Mouse (Mus musculus) heart, embryonic 12.5 days (tissue): ENCODE measurements around the gene Ankdd1b. TPM values are rescaled to one million over a fixed set of nuclear protein-coding genes. Genes with fewer than 3 reads are reported as not detected.

Source experiments
- ATAC-seq: fragments of 200-750 bp; cut with Nextera tagmentation; 2 replicates; pipeline ENCODE4 v1.8.0; 2017; ENCODE audit warnings: moderate TSS enrichment, moderate library complexity; ENCODE audit not compliant: insufficient number of reproducible peaks, low FRiP score
- H3K27ac ChIP-seq: fragments of 300-500 bp; sonication (generic); 2 replicates; pipeline ENCODE4 v1.5.1; 2016; ENCODE audit warnings: mild to moderate bottlenecking, moderate library complexity; ENCODE audit not compliant: poor library complexity, severe bottlenecking
- H3K27me3 ChIP-seq: fragments of 300-500 bp; sonication (generic); replicated peaks from 2 replicates; pipeline ENCODE4 v1.6.1; 2016; ENCODE audit warnings: mild to moderate bottlenecking, moderate library complexity
- H3K36me3 ChIP-seq: fragments of 300-500 bp; sonication (generic); 2 replicates; pipeline ENCODE4 v1.6.1; 2016; ENCODE audit warnings: mild to moderate bottlenecking, moderate library complexity
- H3K4me1 ChIP-seq: fragments of 300-500 bp; sonication (generic); replicated peaks from 2 replicates; pipeline ENCODE4 v1.6.1; 2016; ENCODE audit warnings: mild to moderate bottlenecking
- H3K4me2 ChIP-seq: fragments of 300-500 bp; sonication (generic); 2 replicates; pipeline ENCODE4 v1.6.1; 2016; ENCODE audit warnings: mild to moderate bottlenecking, moderate library complexity
- H3K4me3 ChIP-seq: fragments of 300-500 bp; sonication (generic); 2 replicates; pipeline ENCODE4 v1.5.1; 2016; ENCODE audit warnings: mild to moderate bottlenecking
- H3K9ac ChIP-seq: fragments of 300-500 bp; sonication (generic); 2 replicates; pipeline ENCODE4 v1.6.1; 2016; ENCODE audit warnings: mild to moderate bottlenecking, moderate library complexity
- H3K9me3 ChIP-seq: fragments of 300-500 bp; sonication (generic); replicated peaks from 2 replicates; pipeline ENCODE4 v1.6.1; 2016; ENCODE audit warnings: mild to moderate bottlenecking, moderate library complexity
- WGBS: fragments of 180-500 bp; shearing (Covaris S2); methylation state at CpG from one replicate; pipeline ENCODE4 v1.1.7; 2016; 5-methylcytosine and 5-hydroxymethylcytosine counted together
- polyA plus RNA-seq: library from polyadenylated mRNA; unstranded; fragments of >200 nt; fragmentation: Nextera tagmentation; extraction: Ambion mirVana; gene quantifications from 2 replicates; pipeline ENCODE4 v1.2.1, GENCODE M21; 2016

The Ankdd1b gene
- polyA plus RNA-seq, 1 experiment from 2014 or later: 0.56 TPM

DNA sequence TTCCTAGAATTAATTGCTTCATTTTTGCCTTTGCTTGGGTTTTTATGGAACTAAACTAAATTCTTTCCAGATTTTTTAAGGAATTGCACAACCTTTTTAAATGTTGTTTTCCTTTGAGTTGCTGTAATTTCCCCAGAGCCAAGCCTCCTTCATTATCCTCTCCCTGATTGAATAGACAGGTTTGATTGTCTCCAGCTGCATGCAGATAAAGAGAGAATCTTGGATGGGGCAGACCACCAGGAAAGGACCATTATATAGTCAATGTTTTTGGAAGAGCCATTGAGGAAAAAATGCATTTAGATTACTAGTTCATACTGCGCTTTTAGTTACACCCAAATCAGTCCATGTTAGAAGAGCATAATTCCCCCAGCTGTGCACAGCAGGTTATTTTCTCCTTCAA, 62.2 kb downstream of the Ankdd1b start:
- 94% methylated on average over 1 of the region's 1 CpGs for WGBS
- H3K27ac ChIP-seq: no peak overlapping the region
- no peak overlapping the region for H3K4me2 ChIP-seq
- no peak for ATAC-seq
- peaks cover 55% of the 10 kb centered on the region for H3K36me3 ChIP-seq
- H3K9me3 ChIP-seq: no peaks in the 10 kb centered on the region
- H3K9ac ChIP-seq: no peak overlapping the region
- no peaks in the 10 kb centered on the region for H3K27me3 ChIP-seq
- no peaks in the 10 kb centered on the region for H3K4me1 ChIP-seq
- no peak overlapping the region for H3K4me3 ChIP-seq

DNA sequence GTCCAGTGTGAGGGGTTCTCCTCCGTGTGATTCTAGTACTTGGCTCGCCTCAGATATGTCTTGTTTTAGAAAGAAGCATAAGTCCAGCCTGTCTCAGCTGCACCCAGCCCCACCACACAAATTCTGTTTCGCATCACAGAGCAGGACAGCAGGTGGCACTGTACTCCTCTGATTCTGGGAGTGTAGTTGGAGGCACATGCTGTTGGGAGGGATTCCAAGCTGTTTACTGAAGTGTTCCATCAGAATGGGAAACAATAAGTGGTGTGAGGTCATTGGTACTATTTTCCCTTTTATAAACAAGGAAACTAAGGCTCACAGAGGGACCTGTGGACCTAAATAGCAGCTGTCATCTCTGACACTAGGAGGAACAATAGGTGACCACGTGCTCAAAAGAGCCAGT, 64.0 kb downstream of the Ankdd1b start:
- H3K9me3 ChIP-seq: no peaks in the 10 kb centered on the region
- H3K27me3 ChIP-seq: no peaks in the 10 kb centered on the region
- peaks cover 63% of the 10 kb centered on the region for H3K36me3 ChIP-seq
- 64% methylated on average over 4 of the region's 4 CpGs for WGBS
- ATAC-seq: no peak
- H3K4me3 ChIP-seq: no peak overlapping the region
- no peak overlapping the region for H3K9ac ChIP-seq
- H3K27ac ChIP-seq: no peak overlapping the region
- H3K4me1 ChIP-seq: no peaks in the 10 kb centered on the region
- H3K4me2 ChIP-seq: no peak overlapping the region

DNA sequence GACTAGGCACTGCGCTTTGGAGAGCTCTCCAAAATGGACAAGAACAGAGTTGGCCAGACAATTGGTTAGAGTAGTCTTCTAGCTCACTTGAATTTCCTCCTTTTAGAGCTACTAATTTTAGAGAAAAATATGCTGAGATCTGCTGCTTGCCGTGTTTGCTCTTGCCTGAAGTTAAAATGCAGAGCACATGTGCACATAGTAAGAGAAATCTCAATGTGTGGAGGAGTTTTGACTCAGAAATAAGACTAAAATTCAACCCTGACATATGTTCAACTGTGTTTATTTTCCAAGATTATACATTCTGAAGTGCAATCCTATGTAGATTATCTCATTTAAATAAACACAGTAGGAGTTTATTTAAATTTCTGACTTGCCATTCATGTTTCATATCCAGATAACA, 65.5 kb downstream of the Ankdd1b start:
- ATAC-seq: no peak
- Histone ChIP-seq H3K36me3 (peaks cover 60% of the 10 kb centered on the region), H3K9ac (no peak overlapping the region), H3K4me3 (no peak overlapping the region), H3K9me3 (no peaks in the 10 kb centered on the region), H3K27me3 (no peaks in the 10 kb centered on the region), H3K4me1 (no peaks in the 10 kb centered on the region), H3K27ac (no peak overlapping the region), H3K4me2 (no peak overlapping the region)
- 92% methylated on average over 2 of the region's 2 CpGs for WGBS

DNA sequence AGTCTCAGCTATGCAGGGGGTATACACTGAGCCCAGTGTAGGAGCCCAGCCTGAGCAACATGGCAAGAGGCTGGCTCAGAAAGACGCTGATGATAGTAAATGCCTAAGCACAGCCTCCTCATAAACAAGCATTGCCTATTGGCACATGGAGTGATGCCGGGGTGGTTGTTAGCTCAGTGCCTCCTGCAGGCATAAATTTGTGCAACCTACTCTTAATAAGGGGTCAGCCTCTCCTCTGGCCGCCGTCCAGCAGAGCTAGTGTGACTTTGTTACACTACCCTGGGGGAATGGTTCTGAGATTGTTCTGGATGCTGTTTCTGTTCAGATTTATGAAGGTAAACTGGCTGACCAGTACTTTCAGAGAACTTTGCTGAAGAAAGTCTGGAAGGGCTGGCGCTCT, 69.7 kb downstream of the Ankdd1b start:
- Histone ChIP-seq H3K4me1 (no peaks in the 10 kb centered on the region), H3K36me3 (peaks cover 84% of the 10 kb centered on the region), H3K4me3 (no peak overlapping the region), H3K9ac (no peak overlapping the region), H3K27me3 (no peaks in the 10 kb centered on the region), H3K4me2 (no peak overlapping the region), H3K9me3 (no peaks in the 10 kb centered on the region), H3K27ac (no peak overlapping the region)
- 90% methylated on average over 5 of the region's 5 CpGs for WGBS
- no peak for ATAC-seq

DNA sequence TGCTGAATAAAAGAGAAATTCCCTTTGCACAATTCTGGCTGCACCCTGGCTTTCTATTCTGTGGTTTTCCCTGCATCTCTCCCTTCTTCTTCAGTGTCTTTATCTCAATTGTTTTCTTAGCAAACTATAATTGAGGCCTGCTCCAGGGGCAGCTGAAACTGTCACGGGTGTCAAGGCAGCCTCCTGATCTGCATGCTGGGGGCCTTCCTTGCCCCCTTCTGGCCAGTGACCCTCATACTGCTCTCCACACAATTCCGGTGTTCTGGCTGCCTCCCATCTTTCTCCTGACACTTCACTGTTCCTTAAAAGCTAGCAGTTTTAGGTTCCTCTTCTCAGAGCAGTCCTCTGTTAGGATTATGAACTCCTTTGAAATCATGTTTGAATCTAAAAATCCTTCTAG, 81.7 kb downstream of the Ankdd1b start:
- Histone ChIP-seq H3K4me2 (peak overlapping the region; percentile 89), H3K4me1 (peaks cover 11% of the 10 kb centered on the region), H3K9ac (peak overlapping the region; percentile 89), H3K36me3 (peaks cover 37% of the 10 kb centered on the region), H3K27ac (no peak overlapping the region), H3K27me3 (no peaks in the 10 kb centered on the region), H3K9me3 (peaks cover 5% of the 10 kb centered on the region), H3K4me3 (peak overlapping the region; percentile 92)
- no peak for ATAC-seq
- 8% methylated on average over 2 of the region's 2 CpGs for WGBS

DNA sequence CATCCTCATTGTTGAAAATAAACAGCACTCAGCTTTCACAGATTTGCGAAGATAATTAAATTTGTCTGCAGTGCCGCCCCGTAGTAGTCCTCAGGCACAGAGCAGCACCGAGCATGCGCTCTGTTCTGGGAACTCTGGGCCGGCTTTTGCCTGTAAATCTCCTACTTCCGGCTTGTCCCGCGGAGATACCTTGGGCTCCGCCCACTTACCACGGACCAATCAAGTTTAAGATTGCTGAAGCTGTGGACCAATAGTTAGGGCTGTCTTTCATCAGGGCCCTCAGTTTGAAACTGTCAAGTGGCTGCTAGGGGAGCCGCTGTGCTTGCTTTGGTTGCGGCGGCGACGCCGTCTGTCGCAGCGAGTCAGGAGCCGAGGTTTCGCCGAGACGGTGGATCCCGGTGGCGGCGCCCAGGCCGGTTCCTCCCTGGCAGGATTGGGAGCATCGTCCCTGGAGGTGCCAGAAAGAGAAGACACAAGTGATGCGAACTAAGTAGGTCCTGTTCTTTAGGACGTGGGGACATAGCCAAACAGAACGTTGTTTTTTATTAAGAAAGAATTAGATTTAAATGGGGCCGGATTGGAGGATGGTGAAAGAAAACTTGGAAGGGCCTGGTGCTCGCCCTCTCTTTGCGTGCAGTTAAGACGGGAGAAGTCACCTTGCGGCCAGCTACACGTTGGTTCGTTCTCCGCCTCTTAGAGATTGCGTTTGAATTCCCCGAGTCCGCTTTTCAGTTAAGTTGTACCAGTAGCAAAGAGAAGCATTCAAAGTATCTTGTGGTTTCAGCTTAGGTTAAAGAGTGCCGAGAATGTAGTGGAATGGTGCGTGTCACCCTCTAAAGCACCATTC, 82.7 kb downstream of the Ankdd1b start, which contains the start of gene Poc5:
Poc5 (plus strand) TSS at position 253 of the 847 bp plus-strand sequence.
- WGBS: under 1% methylated on average over 44 of the region's 44 CpGs
- Histone ChIP-seq H3K4me2 (peak within 1 kb of the TSS; percentile 89), H3K27ac (peak within 1 kb of the TSS; percentile 80), H3K4me3 (peak within 1 kb of the TSS; percentile 92), H3K27me3 (peaks cover 8% of the 10 kb centered on the region; the same call in 1 of the 2 replicates), H3K4me1 (peaks cover 11% of the 10 kb centered on the region), H3K9ac (peak within 1 kb of the TSS; percentile 89), H3K9me3 (peaks cover 5% of the 10 kb centered on the region), H3K36me3 (peaks cover 28% of the 10 kb centered on the region)
- peak; percentile 100 for ATAC-seq

DNA sequence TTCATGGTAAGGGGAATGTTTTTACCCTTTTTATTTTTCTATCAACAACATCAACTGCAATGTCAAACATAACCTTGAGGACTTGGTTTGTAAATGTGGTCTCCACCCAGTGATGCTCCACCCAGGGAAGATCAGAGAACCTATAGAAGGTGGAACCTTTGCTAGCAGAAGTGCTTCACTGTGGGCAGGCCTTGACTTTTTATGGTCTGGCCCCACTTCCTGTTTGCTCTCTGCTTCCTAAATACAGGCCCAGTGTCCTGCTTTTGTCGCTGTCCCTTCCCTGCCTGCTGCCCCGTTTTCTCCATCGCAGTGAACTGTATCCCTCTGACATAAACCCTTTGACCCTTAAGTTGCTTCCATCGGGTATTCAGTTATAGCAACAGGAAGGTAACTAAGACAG, 93.1 kb downstream of the Ankdd1b start:
- no peaks in the 10 kb centered on the region for H3K9me3 ChIP-seq
- H3K27me3 ChIP-seq: no peaks in the 10 kb centered on the region
- H3K4me2 ChIP-seq: no peak overlapping the region
- H3K4me1 ChIP-seq: no peaks in the 10 kb centered on the region
- no peak overlapping the region for H3K27ac ChIP-seq
- H3K9ac ChIP-seq: no peak overlapping the region
- H3K36me3 ChIP-seq: no peaks in the 10 kb centered on the region
- H3K4me3 ChIP-seq: no peak overlapping the region
- WGBS: 67% methylated on average over 4 of the region's 4 CpGs
- ATAC-seq: no peak

DNA sequence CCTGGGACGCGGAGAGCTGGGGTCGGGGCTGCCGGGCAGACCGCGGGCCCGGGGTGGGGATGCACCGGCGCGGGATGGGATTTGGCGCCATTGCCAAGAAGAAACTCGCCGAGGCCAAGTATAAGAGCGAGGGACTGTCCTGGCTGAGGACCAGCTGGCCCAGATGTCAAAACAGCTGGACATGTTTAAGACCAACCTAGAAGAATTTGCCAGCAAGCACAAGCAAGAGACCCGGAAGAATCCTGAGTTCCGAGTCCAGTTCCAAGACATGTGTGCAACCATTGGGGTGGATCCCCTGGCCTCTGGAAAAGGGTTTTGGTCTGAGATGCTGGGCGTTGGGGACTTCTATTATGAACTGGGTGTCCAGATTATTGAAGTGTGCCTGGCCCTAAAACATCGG, 94.1 kb downstream of the Ankdd1b start:
- no peaks in the 10 kb centered on the region for H3K27me3 ChIP-seq
- no peaks in the 10 kb centered on the region for H3K4me1 ChIP-seq
- H3K27ac ChIP-seq: no peak overlapping the region
- 90% methylated on average over 18 of the region's 18 CpGs for WGBS
- ATAC-seq: no peak
- H3K9ac ChIP-seq: no peak overlapping the region
- H3K4me3 ChIP-seq: no peak overlapping the region
- H3K4me2 ChIP-seq: no peak overlapping the region
- H3K9me3 ChIP-seq: no peaks in the 10 kb centered on the region; the same call in 1 of the 2 replicates
- H3K36me3 ChIP-seq: no peaks in the 10 kb centered on the region

DNA sequence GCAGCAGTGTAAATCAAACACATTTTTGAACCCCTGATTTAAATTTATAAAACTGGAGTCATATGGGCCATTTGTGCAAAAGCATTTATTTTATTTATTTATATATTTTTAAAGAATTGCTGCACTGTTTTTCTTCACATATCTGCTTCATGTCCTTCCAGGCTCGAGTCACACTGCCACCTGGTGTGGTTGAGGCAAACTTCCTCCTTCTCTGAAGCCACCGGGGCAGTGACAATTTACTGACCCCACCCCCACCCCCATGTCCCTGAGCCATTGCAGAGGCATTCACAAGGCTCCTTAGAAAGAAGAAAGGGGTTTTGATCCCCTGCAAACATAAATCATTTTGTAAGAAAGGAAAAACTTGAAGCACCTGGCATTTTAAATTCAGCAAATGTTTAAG, 95.5 kb downstream of the Ankdd1b start:
- WGBS: 7% methylated on average over 2 of the region's 2 CpGs

More for the DNA sequence above, 95.5 kb downstream of the Ankdd1b start:
- no peak for ATAC-seq
- Histone ChIP-seq H3K9ac (no peak overlapping the region), H3K4me1 (no peaks in the 10 kb centered on the region), H3K4me2 (no peak overlapping the region), H3K4me3 (no peak overlapping the region), H3K27ac (no peak overlapping the region), H3K27me3 (no peaks in the 10 kb centered on the region), H3K36me3 (no peaks in the 10 kb centered on the region), H3K9me3 (peaks cover 3% of the 10 kb centered on the region; the same call in 1 of the 2 replicates)

Other genes with a start within 250 kb of the Ankdd1b start
- gene Poc5, start 82.9 kb downstream of the Ankdd1b start, polyA plus RNA-seq: 13.7 and 14.1 TPM in 2 replicates
- not detected in 2 replicates for gene Gm17622, start 19.5 kb upstream of the Ankdd1b start, polyA plus RNA-seq
- gene Polk, start 71.4 kb upstream of the Ankdd1b start, polyA plus RNA-seq: 8.6 TPM in 2 replicates
- gene Col4a3bp, start 71.4 kb upstream of the Ankdd1b start, polyA plus RNA-seq: 9.0 and 9.7 TPM in 2 replicates
- 53.3 and 57.5 TPM in 2 replicates for gene Hmgcr, start 199.7 kb upstream of the Ankdd1b start, polyA plus RNA-seq